Mouse (Mus musculus) kidney, adult 2 months (tissue): ENCODE measurements around the gene Pde2a.

Experiments
- CTCF ChIP-seq: fragments of 200-500 bp; conservative IDR thresholded peaks from 2 replicates; pipeline ENCODE4 v1.5.1; 2011; ENCODE audit warnings: low read depth, mild to moderate bottlenecking, control low read depth, low read length, moderate library complexity, mixed read lengths; ENCODE audit not compliant: insufficient read depth, insufficient read length
- POLR2A ChIP-seq: fragments of 200-500 bp; IDR thresholded peaks from one replicate; pipeline ENCODE4 v1.6.1; 2011; ENCODE audit warnings: low read depth, low read length, control low read depth

- TF ChIP-seq CTCF: no peak
- TF ChIP-seq POLR2A: no peak
Measured at GRCm38 (mm10) chr7:101483498-101484115, 62.1 kb downstream of the Pde2a start.
